Mouse (Mus musculus) CH12.LX (cell line): ENCODE measurements at regions not wholly inside any gene's neighbourhood (a gene's known extent, or its start where the extent isn't known, plus 50 kb on each side); places are given as distances from the start of the nearest gene placed in this dataset.

Experiments used
- CHD1 ChIP-seq: IDR thresholded peaks from 2 replicates; pipeline ENCODE4 v1.6.1; 2012; ENCODE audit warnings: low read depth, low read length, improper control_type of control experiment, inconsistent platforms
- CTCF ChIP-seq, 2 experiments: IDR thresholded peaks in 1 of 2; conservative IDR thresholded peaks in 1 of 2; 2 replicates each; pipeline ENCODE4 v1.5.1; 2011 to 2012; ENCODE audit warnings: low read depth in 2 of 2, low read length in 2 of 2, improper control_type of control experiment in 1 of 2, inconsistent platforms in 1 of 2, mild to moderate bottlenecking in 1 of 2, moderate library complexity in 1 of 2
- EP300 ChIP-seq: IDR thresholded peaks from 2 replicates; pipeline ENCODE4 v1.6.1; 2011; ENCODE audit warnings: low read length, improper control_type of control experiment
- JUND ChIP-seq: conservative IDR thresholded peaks from 2 replicates; pipeline ENCODE4 v1.6.1; 2011; ENCODE audit warnings: low read depth, low read length, improper control_type of control experiment
- MAX ChIP-seq: IDR thresholded peaks from 2 replicates; pipeline ENCODE4 v1.6.1; 2011; ENCODE audit warnings: low read length, improper control_type of control experiment
- MYC ChIP-seq: IDR thresholded peaks from 2 replicates; pipeline ENCODE4 v1.6.1; 2011; ENCODE audit warnings: low read depth, mild to moderate bottlenecking, improper control_type of control experiment, low read length
- NELFE ChIP-seq: IDR thresholded peaks from 2 replicates; pipeline ENCODE4 v1.6.1; 2011; ENCODE audit warnings: low read depth, low read length, improper control_type of control experiment
- PAX5 ChIP-seq: IDR thresholded peaks from 2 replicates; pipeline ENCODE4 v1.6.1; 2012; ENCODE audit warnings: low read length, inconsistent platforms, mixed read lengths
- POLR2A ChIP-seq: IDR thresholded peaks from 2 replicates; pipeline ENCODE4 v1.6.1; 2011; ENCODE audit warnings: low read depth, mild to moderate bottlenecking, improper control_type of control experiment, low read length
- POLR2AphosphoS2 ChIP-seq: IDR thresholded peaks from 2 replicates; pipeline ENCODE4 v1.6.1; 2011; ENCODE audit warnings: low read depth, low read length, improper control_type of control experiment
- UBTF ChIP-seq: IDR thresholded peaks from 2 replicates; pipeline ENCODE4 v1.6.1; 2012; ENCODE audit warnings: low read depth, mild to moderate bottlenecking, inconsistent platforms, low read length, improper control_type of control experiment, moderate library complexity
- USF2 ChIP-seq: conservative IDR thresholded peaks from 2 replicates; pipeline ENCODE4 v1.6.1; 2011; ENCODE audit warnings: low read depth, low read length, improper control_type of control experiment
- ZKSCAN1 ChIP-seq: IDR thresholded peaks from 2 replicates; pipeline ENCODE4 v1.6.1; 2012; ENCODE audit warnings: low read depth, inconsistent platforms, low read length, improper control_type of control experiment, borderline replicate concordance
- ZMIZ1 ChIP-seq: IDR thresholded peaks from 2 replicates; pipeline ENCODE4 v1.6.1; 2012; ENCODE audit warnings: low read depth, mild to moderate bottlenecking, inconsistent platforms, low read length, improper control_type of control experiment

DNA sequence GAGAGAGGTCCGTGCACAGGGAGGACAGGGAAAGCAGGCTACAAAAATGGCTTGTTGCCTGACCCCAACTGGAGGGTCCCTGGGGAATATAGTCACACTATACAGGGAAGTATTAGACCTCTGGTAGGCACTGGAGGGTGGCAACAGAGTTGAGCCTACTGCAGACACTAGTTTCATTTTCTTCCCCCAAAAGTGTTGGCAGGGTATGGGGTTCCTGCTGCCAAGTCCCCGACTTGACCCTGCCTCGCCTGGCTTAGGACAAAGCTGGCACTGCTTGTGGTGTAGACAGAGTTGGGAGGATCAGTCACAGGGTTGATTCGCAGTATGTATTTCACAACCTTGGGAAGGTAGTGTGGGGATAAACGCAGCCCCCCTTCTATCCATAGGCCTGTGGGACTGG lies 362.2 kb downstream of the Fam19a5 start:
- TF ChIP-seq PAX5 (no peak), MAX (no peak), POLR2AphosphoS2 (no peak), POLR2A (no peak), ZKSCAN1 (no peak), CTCF (conservative IDR thresholded peaks at IDR 0.05 in 1 of 2, IDR thresholded peaks at IDR 0.05 in 1 of 2; ENCODE audit: low read depth in 2 of 2, low read length in 2 of 2) (no peak), MYC (no peak), ZMIZ1 (no peak), UBTF (no peak), USF2 (no peak), NELFE (no peak), EP300 (no peak), JUND (no peak), CHD1 (no peak)
